Mouse (Mus musculus): ENCODE measurements around the gene Med9. TPM values are rescaled to one million over a fixed set of nuclear protein-coding genes. Genes with fewer than 3 reads are reported as not detected.

Gene Med9
- polyA plus RNA-seq, 1 experiment from 2014 or later = 44.6 TPM

DNA sequence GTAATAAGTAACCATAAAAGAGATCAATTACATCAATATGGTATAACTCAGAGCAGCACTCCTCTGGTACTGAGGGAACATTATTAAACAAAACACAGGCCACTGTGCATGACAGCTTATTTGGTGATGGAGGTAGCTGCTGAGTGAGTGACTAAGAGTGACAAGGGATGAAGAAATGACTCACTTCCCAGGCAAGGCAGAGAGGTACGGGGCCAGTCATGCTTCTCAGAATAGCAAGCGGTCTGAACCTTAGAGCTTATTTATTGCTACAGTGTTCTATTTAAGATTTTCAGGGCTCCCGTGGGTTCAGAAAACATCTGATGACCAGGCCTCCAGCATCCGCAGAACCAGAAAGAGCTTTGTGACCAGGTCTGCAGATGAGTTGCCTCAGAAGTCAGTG, 34.3 kb upstream of the Med9 start:
- Histone ChIP-seq H3K4me3 (ENCODE audit: low read depth, low read length) (no peak overlapping the region), H3K4me1 (replicated peaks; ENCODE audit: control insufficient read depth, insufficient read depth, low read length) (peaks cover 8% of the 10 kb centered on the region; the same call in 1 of the 2 replicates), H3K9ac (ENCODE audit: low read depth, low read length) (no peak overlapping the region), H3K27ac (ENCODE audit: low read depth, low read length) (no peak overlapping the region), H3K9me3 (ENCODE audit: control insufficient read depth, low read length) (no peaks in the 10 kb centered on the region), H3K27me3 (replicated peaks; ENCODE audit: control insufficient read depth, insufficient read depth, low read length) (no peaks in the 10 kb centered on the region), H3K4me2 (no peak overlapping the region), H3K36me3 (ENCODE audit: control insufficient read depth, insufficient read depth, low read length) (no peaks in the 10 kb centered on the region)
- ATAC-seq (replicated peaks; ENCODE audit: low FRiP score) (no peak), DNase-seq (ENCODE audit: low spot score) (no peak)
- 81% methylated on average over 4 of the region's 4 CpGs for WGBS

DNA sequence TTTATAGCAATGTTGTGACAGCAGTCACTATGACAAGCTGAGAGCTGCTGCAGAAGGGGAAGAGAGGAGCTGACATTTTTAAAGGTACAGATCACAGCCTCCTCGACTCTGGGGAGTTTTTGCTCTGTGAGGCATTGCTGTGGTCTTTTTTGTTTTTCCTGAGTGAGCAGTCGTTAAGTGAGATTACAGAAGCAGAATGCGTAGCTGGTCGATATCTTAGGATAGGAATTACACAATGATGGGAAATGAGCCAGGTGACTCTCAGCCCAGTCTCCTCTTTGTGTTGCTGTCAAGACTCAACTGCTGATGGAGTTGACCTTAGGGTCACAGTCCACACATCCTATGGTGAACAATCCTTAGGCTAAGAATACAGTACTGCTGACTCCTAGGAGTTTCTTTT, 30.0 kb upstream of the Med9 start:
- H3K4me3 ChIP-seq (ENCODE audit: low read depth, low read length) = no peak overlapping the region
- no peaks in the 10 kb centered on the region for H3K27me3 ChIP-seq (replicated peaks; ENCODE audit: control insufficient read depth, insufficient read depth, low read length)
- H3K36me3 ChIP-seq (ENCODE audit: control insufficient read depth, insufficient read depth, low read length) = no peaks in the 10 kb centered on the region
- H3K9me3 ChIP-seq (ENCODE audit: control insufficient read depth, low read length) = no peaks in the 10 kb centered on the region
- H3K4me1 ChIP-seq (replicated peaks; ENCODE audit: control insufficient read depth, insufficient read depth, low read length) = peaks cover 19% of the 10 kb centered on the region
- H3K27ac ChIP-seq (ENCODE audit: low read depth, low read length) = no peak overlapping the region
- ATAC-seq (replicated peaks; ENCODE audit: low FRiP score) (no peak), DNase-seq (ENCODE audit: low spot score) (no peak)
- no peak overlapping the region for H3K4me2 ChIP-seq
- no peak overlapping the region for H3K9ac ChIP-seq (ENCODE audit: low read depth, low read length)
- WGBS = 38% methylated on average over 4 of the region's 4 CpGs

DNA sequence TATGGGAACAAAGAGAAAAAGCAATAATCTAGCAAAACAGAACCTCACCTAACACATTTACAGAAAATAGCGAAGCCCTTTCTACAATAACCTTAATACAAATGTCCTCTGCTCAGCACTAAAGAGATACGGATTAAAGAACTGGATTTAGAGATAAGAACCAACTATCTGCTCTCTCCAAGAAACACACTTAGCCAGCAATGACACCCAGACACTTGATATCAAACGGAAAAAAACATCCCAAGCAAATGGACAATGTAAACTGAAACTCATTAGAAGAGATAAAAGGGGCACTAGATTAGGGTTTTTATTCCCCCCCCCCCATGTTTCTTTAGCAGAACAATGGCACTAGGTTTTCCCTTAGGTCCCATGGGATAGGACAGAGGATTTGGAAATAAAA, 28.6 kb upstream of the Med9 start:
- Histone ChIP-seq H3K4me1 (replicated peaks; ENCODE audit: control insufficient read depth, insufficient read depth, low read length) (peaks cover 20% of the 10 kb centered on the region), H3K36me3 (ENCODE audit: control insufficient read depth, insufficient read depth, low read length) (no peaks in the 10 kb centered on the region), H3K4me2 (peak overlapping the region; percentile 33; the same call in 1 of the 2 replicates), H3K4me3 (ENCODE audit: low read depth, low read length) (no peak overlapping the region), H3K9ac (ENCODE audit: low read depth, low read length) (no peak overlapping the region), H3K9me3 (ENCODE audit: control insufficient read depth, low read length) (no peaks in the 10 kb centered on the region), H3K27me3 (replicated peaks; ENCODE audit: control insufficient read depth, insufficient read depth, low read length) (no peaks in the 10 kb centered on the region), H3K27ac (ENCODE audit: low read depth, low read length) (no peak overlapping the region)
- ATAC-seq (replicated peaks; ENCODE audit: low FRiP score) (peak; percentile 64; the same call in 1 of the 2 replicates), DNase-seq (ENCODE audit: low spot score) (no peak)
- 39% methylated on average over 3 of the region's 3 CpGs for WGBS

DNA sequence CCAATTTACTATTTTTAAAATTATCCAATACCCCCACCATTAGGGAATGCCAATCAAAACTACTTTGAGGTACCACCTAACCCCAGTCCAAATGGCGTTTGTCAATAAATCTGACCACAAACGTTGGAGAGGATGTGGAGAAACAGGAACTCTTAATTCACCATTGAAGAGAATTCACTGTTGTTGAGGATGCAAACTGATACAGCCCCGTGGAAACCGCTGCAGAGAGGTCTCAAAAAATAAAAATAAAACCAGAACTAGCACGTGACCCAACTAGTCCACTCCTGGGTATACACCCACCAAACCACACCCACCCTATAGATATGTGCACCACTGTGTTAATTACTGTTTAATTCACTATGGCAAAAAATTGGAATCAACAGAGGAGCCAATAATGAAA, 27.7 kb upstream of the Med9 start:
- ATAC-seq (replicated peaks; ENCODE audit: low FRiP score) = no peak
- no peak overlapping the region for H3K9ac ChIP-seq (ENCODE audit: low read depth, low read length)
- H3K36me3 ChIP-seq (ENCODE audit: control insufficient read depth, insufficient read depth, low read length) = no peaks in the 10 kb centered on the region
- no peak overlapping the region for H3K27ac ChIP-seq (ENCODE audit: low read depth, low read length)
- H3K4me1 ChIP-seq (replicated peaks; ENCODE audit: control insufficient read depth, insufficient read depth, low read length) = peaks cover 20% of the 10 kb centered on the region
- no peak for DNase-seq (ENCODE audit: low spot score)
- H3K27me3 ChIP-seq (replicated peaks; ENCODE audit: control insufficient read depth, insufficient read depth, low read length) = no peaks in the 10 kb centered on the region
- H3K9me3 ChIP-seq (ENCODE audit: control insufficient read depth, low read length) = no peaks in the 10 kb centered on the region
- no peak overlapping the region for H3K4me3 ChIP-seq (ENCODE audit: low read depth, low read length)
- 35% methylated on average over 5 of the region's 5 CpGs for WGBS
- peak overlapping the region; percentile 33; the same call in 1 of the 2 replicates for H3K4me2 ChIP-seq

DNA sequence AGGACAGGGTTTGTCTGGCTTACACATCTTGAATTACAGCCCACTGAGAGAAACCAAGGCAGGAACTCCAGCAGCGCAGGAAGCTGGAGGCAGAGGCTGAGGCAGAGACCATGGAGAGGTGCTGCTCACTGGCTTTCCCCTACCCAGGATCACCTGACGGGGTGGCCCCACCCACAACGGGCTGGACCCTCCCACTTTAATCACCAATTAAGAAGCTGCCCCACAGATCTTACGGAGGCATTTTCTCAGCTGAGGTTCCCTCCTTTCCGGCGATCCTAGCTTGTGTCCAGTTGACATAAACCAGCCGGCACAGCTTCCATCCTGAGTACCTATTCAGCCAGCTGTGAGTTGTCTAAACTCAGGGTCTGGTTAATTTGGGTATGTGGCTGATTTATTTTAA, 26.7 kb upstream of the Med9 start:
- H3K4me2 ChIP-seq = peak overlapping the region; percentile 34
- H3K9me3 ChIP-seq (ENCODE audit: control insufficient read depth, low read length) = no peaks in the 10 kb centered on the region
- 36% methylated on average over 7 of the region's 7 CpGs for WGBS
- no peaks in the 10 kb centered on the region for H3K27me3 ChIP-seq (replicated peaks; ENCODE audit: control insufficient read depth, insufficient read depth, low read length)
- ATAC-seq (replicated peaks; ENCODE audit: low FRiP score) = peak; percentile 63; the same call in 1 of the 2 replicates
- peaks cover 20% of the 10 kb centered on the region for H3K4me1 ChIP-seq (replicated peaks; ENCODE audit: control insufficient read depth, insufficient read depth, low read length)
- H3K4me3 ChIP-seq (ENCODE audit: low read depth, low read length) = peak overlapping the region; percentile 24
- H3K36me3 ChIP-seq (ENCODE audit: control insufficient read depth, insufficient read depth, low read length) = no peaks in the 10 kb centered on the region
- H3K9ac ChIP-seq (ENCODE audit: low read depth, low read length) = no peak overlapping the region
- DNase-seq (ENCODE audit: low spot score) = no peak
- H3K27ac ChIP-seq (ENCODE audit: low read depth, low read length) = no peak overlapping the region

DNA sequence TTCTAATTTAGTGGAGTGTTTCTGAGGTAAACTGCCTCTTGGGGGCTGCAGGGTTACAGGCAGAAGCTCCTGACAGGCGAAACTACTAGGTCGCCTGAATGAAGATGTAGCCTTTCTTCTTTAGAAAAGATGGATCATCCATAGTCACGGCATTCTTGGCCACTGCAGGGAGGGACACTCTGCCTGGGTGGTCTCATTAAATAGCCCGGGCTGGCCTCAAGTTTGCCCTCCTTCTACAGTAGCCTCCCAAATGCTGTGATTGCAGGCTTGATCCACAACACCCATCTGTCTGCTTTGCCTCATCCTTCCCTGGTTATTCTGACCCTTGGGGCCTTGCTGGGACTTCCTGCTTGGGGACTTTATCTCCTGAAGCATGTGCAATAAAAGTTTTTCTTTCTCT, 18.0 kb upstream of the Med9 start:
- Histone ChIP-seq H3K36me3 (ENCODE audit: control insufficient read depth, insufficient read depth, low read length) (no peaks in the 10 kb centered on the region), H3K27ac (ENCODE audit: low read depth, low read length) (no peak overlapping the region), H3K9me3 (ENCODE audit: control insufficient read depth, low read length) (no peaks in the 10 kb centered on the region), H3K4me2 (no peak overlapping the region), H3K27me3 (replicated peaks; ENCODE audit: control insufficient read depth, insufficient read depth, low read length) (0 out of 2 replicates have a peak, but pooled peaks cover 4% of the 10 kb centered on the region), H3K4me3 (ENCODE audit: low read depth, low read length) (no peak overlapping the region), H3K4me1 (replicated peaks; ENCODE audit: control insufficient read depth, insufficient read depth, low read length) (no peaks in the 10 kb centered on the region), H3K9ac (ENCODE audit: low read depth, low read length) (no peak overlapping the region)
- 63% methylated on average over 4 of the region's 4 CpGs for WGBS
- ATAC-seq (replicated peaks; ENCODE audit: low FRiP score) (no peak), DNase-seq (ENCODE audit: low spot score) (no peak)

DNA sequence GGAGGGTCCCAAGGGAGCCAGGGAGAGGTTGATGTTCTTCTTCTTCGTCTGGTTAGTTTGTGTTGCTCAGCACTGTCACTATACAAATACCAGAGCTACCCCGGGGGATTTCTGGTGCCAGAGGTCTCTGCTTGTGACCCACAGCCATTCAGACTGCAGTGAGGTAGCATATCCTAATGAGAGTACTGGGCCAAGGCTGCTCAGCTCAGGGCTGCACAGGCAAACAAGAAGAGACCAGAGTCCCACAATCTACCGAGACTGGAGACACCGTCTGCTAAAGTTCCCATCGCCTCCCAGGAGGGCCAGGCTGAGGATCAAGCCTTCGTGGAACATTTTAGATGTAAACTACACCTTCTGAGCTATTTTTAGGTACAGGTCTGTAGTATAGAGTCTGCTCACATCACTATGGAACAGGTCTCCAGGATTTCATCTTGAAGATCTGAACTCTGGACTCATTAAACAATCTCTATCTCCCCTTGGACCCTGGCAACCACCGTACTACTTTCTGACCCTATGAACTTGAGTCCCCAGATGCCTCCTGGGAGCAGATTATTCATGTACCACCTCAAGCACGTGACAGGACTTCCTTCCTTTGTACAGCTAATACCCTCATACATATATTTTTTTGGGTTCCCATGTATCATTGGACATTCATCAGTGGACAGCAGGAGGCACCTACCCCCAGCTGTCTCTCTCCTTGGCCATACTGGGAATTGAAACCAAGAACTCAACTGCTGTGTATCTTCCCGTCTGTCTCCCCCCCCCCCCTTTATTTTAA, 15.3 kb upstream of the Med9 start:
- Histone ChIP-seq H3K9ac (ENCODE audit: low read depth, low read length) (no peak overlapping the region), H3K9me3 (ENCODE audit: control insufficient read depth, low read length) (no peaks in the 10 kb centered on the region), H3K4me2 (no peak overlapping the region), H3K4me3 (ENCODE audit: low read depth, low read length) (no peak overlapping the region), H3K27me3 (replicated peaks; ENCODE audit: control insufficient read depth, insufficient read depth, low read length) (0 out of 2 replicates have a peak, but pooled peaks cover 4% of the 10 kb centered on the region), H3K27ac (ENCODE audit: low read depth, low read length) (no peak overlapping the region), H3K4me1 (replicated peaks; ENCODE audit: control insufficient read depth, insufficient read depth, low read length) (no peaks in the 10 kb centered on the region), H3K36me3 (ENCODE audit: control insufficient read depth, insufficient read depth, low read length) (no peaks in the 10 kb centered on the region)
- no peak for DNase-seq (ENCODE audit: low spot score)
- 66% methylated on average over 9 of the region's 9 CpGs for WGBS
- ATAC-seq (replicated peaks; ENCODE audit: low FRiP score) = no peak

DNA sequence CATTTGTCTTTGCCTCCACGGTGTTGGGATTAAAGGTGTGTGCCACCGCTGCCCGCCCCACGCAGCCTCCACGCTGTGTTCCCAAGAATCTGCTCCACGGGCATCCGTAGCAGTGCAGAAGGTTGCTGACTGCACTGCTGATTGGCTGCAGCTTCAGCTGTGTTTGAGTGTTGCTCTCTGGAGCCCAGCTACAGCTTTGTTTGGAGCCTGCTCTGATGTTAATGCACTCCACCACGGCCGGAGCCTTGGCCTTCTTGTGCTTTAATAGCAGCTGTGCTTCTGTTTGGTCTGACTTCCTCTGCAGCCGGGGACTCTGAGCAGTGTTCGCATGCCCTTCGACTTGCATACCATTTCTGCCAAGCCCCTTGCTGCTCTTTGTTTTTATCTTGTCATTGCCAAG, 14.1 kb upstream of the Med9 start:
- Histone ChIP-seq H3K36me3 (ENCODE audit: control insufficient read depth, insufficient read depth, low read length) (no peaks in the 10 kb centered on the region), H3K9ac (ENCODE audit: low read depth, low read length) (no peak overlapping the region), H3K4me3 (ENCODE audit: low read depth, low read length) (no peak overlapping the region), H3K4me1 (replicated peaks; ENCODE audit: control insufficient read depth, insufficient read depth, low read length) (no peaks in the 10 kb centered on the region), H3K4me2 (no peak overlapping the region), H3K27ac (ENCODE audit: low read depth, low read length) (no peak overlapping the region), H3K9me3 (ENCODE audit: control insufficient read depth, low read length) (no peaks in the 10 kb centered on the region), H3K27me3 (replicated peaks; ENCODE audit: control insufficient read depth, insufficient read depth, low read length) (0 out of 2 replicates have a peak, but pooled peaks cover 4% of the 10 kb centered on the region)
- no peak for DNase-seq (ENCODE audit: low spot score)
- 61% methylated on average over 12 of the region's 12 CpGs for WGBS
- ATAC-seq (replicated peaks; ENCODE audit: low FRiP score) = no peak

DNA sequence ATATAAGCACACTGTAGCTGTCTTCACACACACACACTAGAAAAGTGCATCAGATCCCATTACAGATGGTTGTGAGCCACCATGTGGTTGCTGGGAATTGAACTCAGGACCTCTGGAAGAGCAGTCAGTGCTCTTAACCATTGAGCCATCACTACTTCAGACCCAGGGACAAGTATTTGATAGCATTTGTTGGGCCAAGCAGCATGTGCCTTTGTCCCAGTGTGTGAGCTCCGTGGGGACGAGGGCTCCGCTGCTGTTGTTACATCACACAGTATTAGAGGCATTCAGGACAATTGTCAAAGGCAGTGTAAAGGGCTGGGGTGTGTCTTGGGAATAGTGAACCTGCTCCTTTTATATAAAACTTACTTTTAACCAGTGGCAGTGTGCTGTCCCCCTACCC, 11.0 kb upstream of the Med9 start:
- no peak overlapping the region for H3K9ac ChIP-seq (ENCODE audit: low read depth, low read length)
- H3K4me2 ChIP-seq = no peak overlapping the region
- H3K4me1 ChIP-seq (replicated peaks; ENCODE audit: control insufficient read depth, insufficient read depth, low read length) = peaks cover 16% of the 10 kb centered on the region
- no peak overlapping the region for H3K27ac ChIP-seq (ENCODE audit: low read depth, low read length)
- H3K4me3 ChIP-seq (ENCODE audit: low read depth, low read length) = no peak overlapping the region
- DNase-seq (ENCODE audit: low spot score) = no peak
- no peak for ATAC-seq (replicated peaks; ENCODE audit: low FRiP score)
- H3K36me3 ChIP-seq (ENCODE audit: control insufficient read depth, insufficient read depth, low read length) = no peaks in the 10 kb centered on the region
- no peaks in the 10 kb centered on the region for H3K9me3 ChIP-seq (ENCODE audit: control insufficient read depth, low read length)
- 89% methylated on average over 3 of the region's 3 CpGs for WGBS
- H3K27me3 ChIP-seq (replicated peaks; ENCODE audit: control insufficient read depth, insufficient read depth, low read length) = no peaks in the 10 kb centered on the region
